Mouse (Mus musculus) liver, adult (tissue): ENCODE data around the gene Ly6g6c.

Source experiments
- GATA4 ChIP-seq: IDR thresholded peaks from 2 replicates; pipeline ENCODE4 v1.6.1; 2014; ENCODE audit warnings: mild to moderate bottlenecking, low read length; ENCODE audit not compliant: insufficient replicate concordance

Ly6g6c gene

DNA sequence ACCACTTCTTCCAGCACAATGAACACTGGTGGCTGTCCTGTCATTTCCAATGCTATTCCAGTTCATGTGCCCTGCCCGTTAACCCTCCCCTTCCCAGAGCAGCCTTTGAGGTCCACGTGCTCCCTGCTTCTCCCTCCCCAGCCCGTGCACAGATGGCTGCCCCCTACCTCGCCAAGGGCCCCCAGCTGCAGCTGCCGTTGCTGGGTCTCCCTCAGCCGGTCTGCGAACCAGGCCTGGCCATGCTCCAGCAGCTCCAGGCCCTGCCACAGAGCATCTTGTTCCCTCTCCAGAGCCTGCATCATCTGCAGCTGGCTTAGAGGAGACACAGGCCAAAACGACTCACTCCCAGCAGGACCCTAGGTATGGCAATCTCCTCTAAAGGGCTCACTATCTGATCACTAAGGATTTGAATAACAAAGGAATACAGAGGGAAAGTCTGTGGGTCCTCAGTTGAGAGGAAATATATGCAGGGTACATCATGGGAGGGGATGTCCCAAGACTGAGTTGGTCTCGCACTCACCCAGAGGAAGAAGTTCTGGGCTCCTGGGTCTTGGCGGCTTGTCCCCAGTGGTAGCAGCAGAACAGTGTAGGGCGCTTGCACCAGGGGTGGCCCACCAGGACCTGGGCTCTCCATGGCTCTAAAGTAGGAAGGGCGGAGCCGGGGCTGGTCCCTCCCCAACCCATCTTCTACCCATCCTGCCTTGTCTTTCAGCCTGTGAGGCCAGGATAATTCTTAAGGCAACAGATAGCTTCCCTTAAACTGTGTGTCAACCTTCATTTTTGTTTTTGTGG is 37.7 kb upstream of the Ly6g6c start, which contains the start of gene Sapcd1:
TSS of gene Sapcd1 (minus strand) at position 740 of the 792 bp plus-strand sequence.
- no peak for TF ChIP-seq GATA4

DNA sequence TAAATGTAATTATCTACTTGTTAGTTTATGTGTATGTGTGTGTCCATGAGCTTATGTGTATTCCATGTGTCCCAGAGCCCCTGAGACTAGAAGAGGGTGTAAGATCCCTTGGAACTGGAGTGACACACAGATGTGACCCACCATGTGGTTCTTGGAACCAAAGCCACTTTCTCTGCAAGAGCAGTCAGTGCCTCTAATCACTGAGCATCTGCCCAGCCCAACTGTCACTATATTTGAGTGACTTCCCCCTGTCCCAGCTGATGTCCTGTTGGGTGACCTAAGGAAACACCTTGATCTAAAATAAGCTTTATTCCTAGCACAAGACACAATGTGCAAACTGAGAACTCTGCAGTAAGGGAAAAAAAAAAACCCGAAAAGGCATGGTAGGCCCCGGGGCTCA is 36.9 kb upstream of the Ly6g6c start:
- TF ChIP-seq GATA4 = no peak

DNA sequence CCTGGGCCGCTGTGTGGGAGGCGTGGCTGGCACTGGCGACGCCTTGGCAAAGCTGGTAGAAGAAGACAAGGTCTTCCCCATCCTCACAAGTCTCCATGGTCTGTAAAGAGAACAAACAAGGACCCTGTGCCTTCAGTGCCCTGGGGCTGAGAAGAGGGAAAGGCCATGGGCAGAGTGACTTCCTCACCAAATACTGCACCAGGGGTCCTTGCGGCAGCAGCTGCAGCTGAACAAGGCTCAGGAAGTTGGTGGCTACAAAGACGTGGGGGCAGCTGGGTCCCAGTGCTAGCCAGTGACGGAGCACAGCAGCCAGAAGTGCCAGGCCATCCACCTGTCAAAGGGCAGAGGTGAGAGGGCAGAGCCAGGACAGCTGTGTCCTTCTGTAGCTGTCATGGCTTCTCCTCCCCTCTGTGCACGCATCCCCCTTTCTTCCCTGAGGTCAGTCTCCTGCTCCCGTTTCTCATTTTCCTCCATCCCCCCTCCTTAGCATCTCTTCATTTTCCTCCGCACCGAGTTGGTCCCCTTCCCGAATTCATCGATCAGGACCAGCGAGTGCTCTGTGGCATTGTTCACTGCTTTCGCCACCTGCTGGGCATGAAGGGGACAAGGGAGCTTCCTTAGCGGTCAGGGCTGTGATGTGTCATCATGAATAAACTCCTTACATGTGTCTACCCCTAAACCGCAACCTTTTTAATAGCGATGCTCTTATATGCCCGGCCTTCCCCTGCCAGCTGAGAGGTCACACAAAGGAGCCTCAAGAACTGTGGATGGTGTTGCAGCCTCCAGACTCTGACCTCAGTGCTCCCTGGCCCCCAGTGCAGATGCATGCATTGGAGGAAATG is 35.3 kb upstream of the Ly6g6c start:
- no peak for TF ChIP-seq GATA4

DNA sequence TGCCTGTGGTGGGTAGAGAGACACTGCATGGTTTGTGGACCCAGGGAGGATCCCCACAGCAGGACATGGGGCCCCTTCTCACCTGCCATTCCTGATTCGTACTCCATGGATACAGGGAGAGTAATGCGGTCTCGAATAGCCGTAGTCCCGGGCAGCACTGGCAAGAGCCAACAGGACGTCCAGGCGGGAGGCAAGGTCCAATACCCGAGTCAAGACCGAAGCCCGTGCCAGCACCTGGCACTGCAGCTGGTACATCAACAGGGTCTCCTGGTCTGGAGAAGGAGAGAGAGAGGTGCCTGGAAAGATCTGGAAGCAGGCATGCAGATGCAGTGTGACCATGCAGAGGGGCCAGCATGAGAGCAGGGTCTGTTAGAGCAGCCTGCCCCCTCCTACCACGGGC is 33.9 kb upstream of the Ly6g6c start:
- TF ChIP-seq GATA4 = no peak

DNA sequence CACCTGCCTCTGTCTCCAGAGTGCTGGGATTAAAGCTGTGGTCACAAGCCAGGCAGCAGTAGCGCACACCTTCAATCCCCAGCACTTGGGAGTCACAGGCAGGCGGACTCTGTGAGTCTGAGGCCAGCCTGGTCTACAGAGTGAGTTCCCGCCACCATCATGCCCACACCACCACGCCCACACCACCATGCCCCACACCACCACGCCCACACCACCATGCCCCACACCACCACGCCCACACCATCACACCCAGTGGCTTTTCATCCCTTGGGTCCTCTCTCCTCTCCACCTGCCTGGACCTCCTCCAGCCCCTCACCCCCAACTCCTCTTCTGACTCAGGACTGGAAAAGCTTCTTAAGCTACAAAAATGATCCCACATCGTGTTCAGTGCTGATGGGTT is 33.3 kb upstream of the Ly6g6c start:
- TF ChIP-seq GATA4 = no peak

DNA sequence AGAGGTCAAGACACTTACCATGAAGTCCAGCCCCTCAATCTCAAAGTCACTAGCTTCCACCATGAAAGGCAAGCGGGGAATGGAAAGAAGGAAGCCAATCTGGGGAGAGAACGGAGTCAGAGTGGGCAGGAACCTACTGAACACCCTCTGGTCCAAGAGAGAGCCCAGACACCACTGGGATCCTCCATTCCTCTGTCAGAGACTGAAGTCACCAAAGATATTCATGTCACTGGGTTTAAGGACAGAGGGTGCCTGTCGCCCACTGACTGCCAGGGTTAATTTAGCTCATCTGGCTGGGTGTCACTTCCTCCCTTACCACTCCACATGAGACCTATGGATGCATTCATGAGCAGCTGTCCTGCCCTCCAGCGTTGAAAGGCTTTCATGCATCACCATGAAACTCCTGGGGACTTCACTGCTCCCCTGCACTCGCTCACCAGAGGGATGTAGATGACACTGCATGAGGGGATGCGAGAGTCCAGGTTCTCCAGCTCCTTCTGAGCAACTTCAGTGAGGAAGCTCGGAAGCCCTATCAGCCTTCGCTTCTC is 32.8 kb upstream of the Ly6g6c start:
- TF ChIP-seq GATA4 = no peak

DNA sequence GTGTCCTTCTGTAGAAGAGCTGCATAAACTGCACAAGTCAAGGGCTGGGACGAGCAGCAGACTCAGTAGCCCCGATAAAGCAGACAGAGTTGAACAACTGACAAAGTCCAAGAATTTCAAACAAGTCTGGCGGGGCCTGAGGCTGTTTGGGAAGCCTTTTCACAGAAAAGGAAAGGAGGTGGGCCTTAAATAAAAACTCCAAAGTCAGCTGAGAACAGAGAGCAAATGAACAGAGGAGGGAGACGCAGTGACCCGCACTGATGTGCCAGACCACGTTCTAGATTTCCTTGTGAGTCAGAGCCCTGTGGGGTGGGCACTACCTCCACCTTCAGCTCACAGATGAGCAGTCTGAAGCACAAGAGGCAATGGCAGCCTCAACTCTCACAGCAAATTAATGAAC is 30.3 kb upstream of the Ly6g6c start:
- no peak for TF ChIP-seq GATA4

DNA sequence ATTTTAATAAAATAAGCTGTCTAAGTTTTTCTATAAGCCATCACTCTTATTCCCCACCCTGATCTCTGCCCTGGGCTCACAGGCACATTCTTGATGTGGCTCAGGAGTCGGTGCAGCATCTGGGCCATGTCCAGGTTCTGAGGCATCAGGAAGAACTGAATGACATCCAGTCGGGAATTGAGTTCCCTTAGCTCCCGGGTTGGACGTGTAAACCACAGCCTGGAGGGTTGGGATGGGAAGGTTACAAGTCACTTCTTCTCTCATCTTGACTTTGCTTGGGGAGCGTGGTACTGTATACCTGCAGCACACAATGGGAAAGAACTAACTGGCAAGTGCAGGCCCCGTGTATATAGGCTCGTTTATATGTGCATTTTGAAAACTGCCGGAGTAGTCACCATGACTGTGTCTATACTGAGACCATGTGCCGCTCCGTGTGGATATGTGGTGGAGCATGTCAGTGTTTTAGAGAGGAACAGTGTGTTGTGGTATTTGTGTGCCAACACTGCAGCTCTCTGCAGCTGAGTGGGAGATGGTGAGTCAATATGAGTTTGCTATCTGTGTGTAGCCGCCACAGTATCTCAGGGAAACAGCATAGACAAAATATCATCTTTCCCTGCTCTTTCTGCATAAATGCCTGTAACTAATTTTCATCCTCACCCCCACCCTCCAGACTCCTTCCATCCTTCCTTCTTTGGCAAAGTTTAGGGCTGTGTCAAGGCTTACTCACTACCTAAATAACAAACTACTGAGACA is 25.9 kb upstream of the Ly6g6c start:
- no peak for TF ChIP-seq GATA4

DNA sequence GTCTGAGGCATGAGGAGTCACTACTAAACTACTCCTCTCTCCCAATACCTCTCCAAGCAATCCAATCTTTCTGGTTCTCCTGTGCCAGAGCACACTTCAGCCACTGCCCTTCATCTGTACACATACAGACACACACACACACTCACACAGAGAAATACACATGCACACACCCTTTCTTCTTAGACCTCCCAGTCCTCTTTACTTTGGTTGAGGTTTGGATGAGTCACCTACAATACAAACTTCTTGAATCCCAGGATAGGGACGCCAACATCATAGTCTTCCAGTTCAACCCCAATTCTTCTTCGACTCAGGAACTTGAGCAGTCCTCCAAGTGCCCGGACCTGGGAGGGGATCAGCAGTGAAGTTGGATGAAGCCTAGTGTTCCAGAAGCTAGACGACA is 21.4 kb upstream of the Ly6g6c start:
- TF ChIP-seq GATA4 = no peak

DNA sequence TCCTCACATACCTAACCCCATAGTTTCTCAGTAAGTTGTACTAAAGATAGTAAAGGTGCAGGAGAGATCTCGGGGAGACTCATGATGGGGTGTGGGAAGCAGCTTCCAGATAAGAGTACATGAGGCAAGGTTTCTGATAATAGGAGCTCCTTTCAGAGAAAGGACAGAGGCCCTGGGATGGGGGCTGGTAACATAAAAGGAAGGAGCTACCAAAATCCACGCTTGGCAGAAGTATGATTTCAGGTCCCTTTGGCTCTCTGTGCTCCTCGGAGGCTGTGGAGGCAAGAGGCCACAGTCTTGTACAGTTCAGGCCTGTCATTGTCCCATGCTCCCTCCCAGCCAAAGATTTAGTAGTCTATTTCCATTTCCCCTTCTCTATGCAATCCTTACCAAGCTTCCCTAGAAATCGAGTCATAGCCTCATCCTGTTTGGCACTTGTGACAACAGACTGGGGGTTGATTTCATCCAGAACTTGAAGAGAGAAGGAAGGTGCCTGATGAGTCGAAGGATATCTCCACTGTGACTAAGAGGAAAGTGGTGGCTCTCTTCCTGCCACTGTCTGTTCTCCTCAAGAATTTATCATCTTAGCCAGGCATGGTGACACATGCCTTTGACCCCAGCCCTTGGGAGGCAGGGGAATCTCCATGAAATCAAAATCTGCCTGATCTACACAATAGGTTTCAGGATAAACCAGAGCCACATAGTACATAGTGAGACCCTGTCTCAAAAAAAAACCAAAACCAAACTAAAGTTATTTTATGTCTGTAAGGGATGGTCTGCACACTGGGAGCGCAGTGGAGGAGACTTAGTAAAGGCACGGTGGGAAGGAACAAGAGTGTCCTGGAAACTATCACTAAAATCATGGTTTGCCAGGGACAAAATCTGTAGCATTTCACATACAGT is 20.0 kb upstream of the Ly6g6c start:
- no peak for TF ChIP-seq GATA4

DNA sequence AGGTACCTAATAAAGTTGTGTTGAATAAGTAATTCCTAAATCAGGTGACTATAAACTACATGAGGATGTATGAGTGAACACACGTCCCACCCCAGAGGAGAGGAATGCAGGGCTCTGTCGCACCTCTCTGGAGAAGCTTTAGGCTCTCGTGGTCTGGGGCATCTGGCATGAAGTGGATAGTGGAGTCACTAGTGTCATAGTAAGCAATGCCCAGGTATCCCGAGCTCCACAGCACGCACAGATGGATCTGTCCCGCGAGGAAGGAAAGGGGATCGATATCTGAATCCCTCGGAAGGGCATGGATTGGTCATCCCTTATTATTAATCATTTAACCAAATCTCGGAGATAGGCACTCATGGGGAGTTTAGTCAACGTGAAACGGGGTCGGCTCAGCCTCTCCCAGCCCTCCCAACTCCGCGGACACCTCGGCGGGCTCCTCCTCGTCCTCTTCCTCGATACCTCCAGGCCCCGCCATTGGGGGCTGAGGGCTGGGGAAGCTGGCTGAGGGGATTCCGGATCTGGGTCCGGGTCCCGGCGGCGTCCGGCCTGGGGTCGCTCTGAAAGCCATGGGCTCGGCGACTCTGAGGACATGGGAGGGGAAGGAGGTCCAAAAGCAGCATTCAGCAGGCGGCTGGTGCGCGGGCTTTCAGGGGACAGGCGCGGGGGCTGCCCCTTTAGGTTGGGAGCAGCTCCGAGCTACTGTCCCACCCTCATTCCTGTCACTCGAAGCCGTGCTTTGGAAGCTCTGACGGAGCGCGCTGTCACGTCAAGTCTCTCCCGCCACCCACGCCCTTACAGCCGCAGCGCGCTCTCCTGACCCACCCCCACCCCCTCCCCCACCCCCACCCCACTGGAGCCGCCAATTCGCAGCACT is 19.1 kb upstream of the Ly6g6c start:
- no peak for TF ChIP-seq GATA4

DNA sequence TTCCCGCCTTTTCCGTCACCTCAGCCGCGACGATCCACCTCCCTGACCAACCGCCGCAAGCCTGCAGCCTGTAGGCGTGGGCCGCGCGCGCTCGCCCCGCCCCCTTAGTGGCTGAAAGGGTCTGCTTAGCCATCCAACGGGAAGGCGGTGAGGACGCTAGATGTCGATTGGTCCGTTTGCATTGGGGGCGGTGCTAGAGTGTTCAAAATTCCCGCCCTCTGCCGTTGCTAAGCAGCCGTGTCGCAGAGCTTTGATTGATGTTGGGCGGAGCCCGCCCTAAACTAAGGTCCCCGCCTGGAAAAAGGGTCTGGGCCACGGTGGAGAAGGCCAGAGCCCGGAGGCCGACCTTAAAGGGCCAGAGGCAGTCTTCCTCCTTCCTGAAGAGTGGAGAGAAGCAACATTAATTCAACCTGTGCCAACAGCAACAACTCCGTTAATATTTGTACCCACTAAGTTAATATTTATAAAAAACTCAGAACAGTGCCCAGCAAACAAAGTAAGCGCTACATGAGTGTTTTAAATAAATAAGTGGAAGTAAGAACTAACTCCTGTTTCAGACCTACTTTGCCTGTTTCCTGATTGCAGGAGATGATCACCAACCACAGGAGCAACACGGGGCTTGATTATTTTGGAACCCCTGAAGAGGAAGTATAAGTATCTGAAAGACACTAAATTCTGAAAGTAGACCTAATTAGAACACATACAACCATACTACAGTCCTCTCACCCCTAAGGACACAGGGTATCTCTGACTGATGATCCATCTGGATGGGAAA is 18.3 kb upstream of the Ly6g6c start, which contains the start of gene Msh5:
TSS of gene Msh5 (minus strand) at position 65 of the 775 bp plus-strand sequence.
- no peak; the same call in 1 of the 2 replicates for TF ChIP-seq GATA4

DNA sequence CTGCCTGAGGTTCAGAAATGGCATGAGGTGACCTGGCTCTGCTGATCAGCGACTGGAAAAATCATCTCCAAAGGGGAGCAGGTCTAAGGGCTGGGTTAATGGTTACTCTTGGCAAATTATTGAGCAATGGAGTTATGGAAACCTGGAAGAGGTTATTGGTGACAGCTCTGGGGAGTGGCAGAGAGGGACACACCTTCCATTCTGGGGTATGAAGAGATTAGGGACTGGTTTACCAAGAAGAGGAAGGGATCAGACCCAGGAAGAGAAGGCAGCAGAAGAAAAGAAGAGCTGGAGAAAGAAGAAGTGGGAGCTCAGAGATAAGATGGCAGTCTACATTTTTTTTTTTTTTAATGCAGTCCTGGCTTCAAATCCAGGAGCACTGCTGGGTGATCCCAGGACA is 17.5 kb upstream of the Ly6g6c start:
- TF ChIP-seq GATA4 = no peak
